Mouse (Mus musculus): ENCODE data around the gene Abca1. TPM values are rescaled to one million over a fixed set of nuclear protein-coding genes. Genes with fewer than 3 reads are reported as not detected.

Gene Abca1
- polyA plus RNA-seq, 1 experiment from 2014 or later, result 2.6 TPM

- Histone ChIP-seq H3K9me3 (no peaks in the 10 kb centered on the region), H3K36me3 (replicated peaks) (no peaks in the 10 kb centered on the region), H3K4me3 (no peak overlapping the region), H3K4me1 (no peaks in the 10 kb centered on the region), H3K27ac (no peak overlapping the region), H3K27me3 (ENCODE audit: poor library complexity, severe bottlenecking) (no peaks in the 10 kb centered on the region)
- 92% methylated on average over 8 of the region's 8 CpGs for WGBS
- DNase-seq (ENCODE audit: extremely low spot score, low spot score), result no peak
Measured at GRCm38 (mm10) chr4:53000154-53000553, 159.5 kb downstream of the Abca1 start.

- Histone ChIP-seq H3K36me3 (replicated peaks) (no peaks in the 10 kb centered on the region), H3K4me1 (no peaks in the 10 kb centered on the region), H3K4me3 (no peak overlapping the region), H3K27me3 (ENCODE audit: poor library complexity, severe bottlenecking) (no peaks in the 10 kb centered on the region), H3K9me3 (no peaks in the 10 kb centered on the region), H3K27ac (no peak overlapping the region)
- 93% methylated on average over 6 of the region's 6 CpGs for WGBS
- no peak for DNase-seq (ENCODE audit: extremely low spot score, low spot score)
Measured at GRCm38 (mm10) chr4:52999449-52999848, 160.2 kb downstream of the Abca1 start.

GRCm38 (mm10) chr4:52989248-52989647 is 170.4 kb downstream of the Abca1 start, which contains the start of gene Nipsnap3a:
Gene Nipsnap3a (plus strand): TSS chr4:52989272.
- Histone ChIP-seq H3K4me3 (peak within 1 kb of the TSS; percentile 40), H3K4me1 (peaks cover 5% of the 10 kb centered on the region; the same call in 1 of the 2 replicates), H3K27me3 (ENCODE audit: poor library complexity, severe bottlenecking) (no peaks in the 10 kb centered on the region), H3K27ac (peak within 1 kb of the TSS; percentile 59; the same call in 1 of the 2 replicates), H3K36me3 (replicated peaks) (no peaks in the 10 kb centered on the region), H3K9me3 (no peaks in the 10 kb centered on the region)
- WGBS, result 37% methylated on average over 12 of the region's 12 CpGs
- DNase-seq (ENCODE audit: extremely low spot score, low spot score), result no peak

DNA sequence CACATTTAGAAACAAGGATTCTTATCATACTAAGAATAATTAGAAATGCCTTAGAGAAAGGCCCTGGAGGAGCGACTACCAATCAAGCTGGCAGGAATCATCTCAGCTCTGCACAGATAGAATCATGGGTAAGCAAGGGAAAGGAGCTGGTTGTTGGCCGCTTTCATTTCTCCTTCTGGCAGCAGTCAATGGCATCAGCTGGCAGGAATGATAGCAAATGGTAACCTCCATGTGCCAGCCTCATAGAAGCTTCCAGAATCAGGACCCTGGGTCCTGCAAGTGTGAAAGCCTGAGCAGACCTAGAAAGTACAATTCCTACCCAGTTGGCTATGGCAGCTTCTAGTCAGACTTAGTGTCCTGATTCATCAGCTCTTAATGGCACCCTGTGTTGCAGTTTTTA is 173.4 kb downstream of the Abca1 start:
- Histone ChIP-seq H3K9me3 (no peaks in the 10 kb centered on the region), H3K4me3 (no peak overlapping the region), H3K36me3 (replicated peaks) (no peaks in the 10 kb centered on the region), H3K27ac (no peak overlapping the region), H3K4me1 (peaks cover 5% of the 10 kb centered on the region; the same call in 1 of the 2 replicates), H3K27me3 (ENCODE audit: poor library complexity, severe bottlenecking) (no peaks in the 10 kb centered on the region)
- no peak for DNase-seq (ENCODE audit: extremely low spot score, low spot score)
- 85% methylated on average over 2 of the region's 2 CpGs for WGBS

GRCm38 (mm10) chr4:52985216-52985615 is 174.5 kb downstream of the Abca1 start:
- no peaks in the 10 kb centered on the region for H3K27me3 ChIP-seq (ENCODE audit: poor library complexity, severe bottlenecking)
- H3K9me3 ChIP-seq, result no peaks in the 10 kb centered on the region
- WGBS, result 71% methylated on average over 2 of the region's 2 CpGs
- H3K4me3 ChIP-seq, result no peak overlapping the region
- no peaks in the 10 kb centered on the region for H3K36me3 ChIP-seq (replicated peaks)
- H3K4me1 ChIP-seq, result peaks cover 5% of the 10 kb centered on the region; the same call in 1 of the 2 replicates
- H3K27ac ChIP-seq, result no peak overlapping the region
- DNase-seq (ENCODE audit: extremely low spot score, low spot score), result no peak

Other genes with a start within 250 kb of the Abca1 start
- not detected in 2 replicates for gene Olfr272, start 240.7 kb downstream of the Abca1 start, polyA plus RNA-seq (2016; fragmentation: Nextera tagmentation; extraction: Ambion mirVana)
- gene Olfr270, start 195.3 kb downstream of the Abca1 start, polyA plus RNA-seq (2016; fragmentation: Nextera tagmentation; extraction: Ambion mirVana), result not detected in 2 replicates
- gene Nipsnap3a, start 170.6 kb downstream of the Abca1 start, polyA plus RNA-seq (2016; fragmentation: Nextera tagmentation; extraction: Ambion mirVana), result not detected in 2 replicates
- gene Nipsnap3b, start 148.0 kb downstream of the Abca1 start, polyA plus RNA-seq (2016; fragmentation: Nextera tagmentation; extraction: Ambion mirVana), result 69.9 and 74.9 TPM in 2 replicates